Mouse (Mus musculus) cerebellum, adult 2 months (tissue): ENCODE data around the gene F2r.

Experiments used
- CTCF ChIP-seq: fragments of 200-500 bp; IDR thresholded peaks from 2 replicates; pipeline ENCODE4 v1.5.1; 2011; ENCODE audit warnings: low read depth, mild to moderate bottlenecking, control low read depth, low read length, moderate library complexity, borderline replicate concordance; ENCODE audit not compliant: insufficient read depth
- POLR2A ChIP-seq: fragments of 200-500 bp; IDR thresholded peaks from 2 replicates; pipeline ENCODE4 v1.6.1; 2011; ENCODE audit warnings: low read length, control low read depth, borderline replicate concordance; ENCODE audit not compliant: insufficient read depth

DNA sequence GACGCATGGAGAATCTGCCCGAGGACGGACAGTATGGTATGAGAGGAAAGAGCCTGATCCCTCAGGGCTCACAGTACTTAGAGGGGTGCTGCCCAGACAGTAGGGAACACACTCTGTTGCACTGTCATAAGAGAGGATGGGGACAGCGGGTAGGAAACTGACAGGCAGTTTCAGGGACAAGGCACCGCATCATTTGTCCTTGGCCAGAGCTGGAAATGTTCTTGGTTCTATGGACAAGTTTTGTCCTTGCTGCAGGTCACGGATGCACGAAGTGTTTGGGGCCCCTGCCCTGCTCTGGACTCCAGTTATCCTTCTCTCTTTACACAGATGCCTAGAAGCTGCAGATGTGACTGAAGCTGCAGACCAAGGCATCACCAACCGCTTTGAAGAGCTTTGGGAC lies 11.3 kb downstream of the F2r start:
- TF ChIP-seq CTCF (no peak), POLR2A (no peak)
